Mouse (Mus musculus) thymus, postnatal 25 days (tissue): ENCODE data around the gene Cntfr.
A peak's percentile ranks its signal among the peaks of the same experiment; 100 is the strongest.

Experiments used
- DNase-seq: peaks from one replicate; pipeline ENCODE4 v3.0.0; 2022

Gene Cntfr

GRCm38 (mm10) chr4:41677006-41677629 lies 19.8 kb downstream of the Cntfr start:
- DNase-seq: no peak

GRCm38 (mm10) chr4:41676248-41677005 lies 20.5 kb downstream of the Cntfr start:
- DNase-seq: no peak

GRCm38 (mm10) chr4:41673186-41673585 lies 23.7 kb downstream of the Cntfr start:
- DNase-seq: no peak

- no peak for DNase-seq
These were observed 24.3 kb downstream of the Cntfr start for GRCm38 (mm10) chr4:41672522-41672963.

GRCm38 (mm10) chr4:41671963-41672480 lies 24.9 kb downstream of the Cntfr start:
- no peak for DNase-seq

- no peak for DNase-seq
These were observed 25.4 kb downstream of the Cntfr start for GRCm38 (mm10) chr4:41671500-41671899.

- no peak for DNase-seq
These were observed 26.1 kb downstream of the Cntfr start for GRCm38 (mm10) chr4:41670836-41671235.

GRCm38 (mm10) chr4:41666646-41667045 lies 30.2 kb downstream of the Cntfr start:
- no peak for DNase-seq

GRCm38 (mm10) chr4:41665009-41665675 lies 31.7 kb downstream of the Cntfr start:
- peak; percentile 3 for DNase-seq

- peak; percentile 4 for DNase-seq
These were observed 32.4 kb downstream of the Cntfr start for GRCm38 (mm10) chr4:41664533-41664932.

- DNase-seq: no peak
These were observed 33.3 kb downstream of the Cntfr start for GRCm38 (mm10) chr4:41663614-41664013.

- DNase-seq: no peak
These were observed 34.2 kb downstream of the Cntfr start for GRCm38 (mm10) chr4:41662723-41663122.

- DNase-seq: no peak
These were observed 35.9 kb downstream of the Cntfr start for GRCm38 (mm10) chr4:41660851-41661430.

- DNase-seq: no peak
These were observed 37.3 kb downstream of the Cntfr start for GRCm38 (mm10) chr4:41659556-41659955.

GRCm38 (mm10) chr4:41658566-41659384 lies 38.1 kb downstream of the Cntfr start:
- DNase-seq: no peak

- no peak for DNase-seq
These were observed 41.4 kb downstream of the Cntfr start for GRCm38 (mm10) chr4:41655525-41655924.

GRCm38 (mm10) chr4:41654217-41654616 lies 42.7 kb downstream of the Cntfr start:
- DNase-seq: peak; percentile 19

- no peak for DNase-seq
These were observed 43.2 kb downstream of the Cntfr start for GRCm38 (mm10) chr4:41653730-41654129.

- peak; percentile 66 for DNase-seq
These were observed 43.6 kb downstream of the Cntfr start for GRCm38 (mm10) chr4:41653296-41653695.

- DNase-seq: no peak
These were observed 48.3 kb downstream of the Cntfr start for GRCm38 (mm10) chr4:41648627-41649026.

GRCm38 (mm10) chr4:41648157-41648556 lies 48.7 kb downstream of the Cntfr start:
- DNase-seq: no peak

- DNase-seq: no peak
These were observed 51.4 kb downstream of the Cntfr start for GRCm38 (mm10) chr4:41645488-41645887.
